Mouse (Mus musculus): ENCODE data around the gene Trim14.

GRCm38 (mm10) chr4:46566931-46567671, 31.2 kb upstream of the Trim14 start:
- TF ChIP-seq CTCF (IDR thresholded peaks at IDR 0.05; ENCODE audit: insufficient read depth, low read length) (no peak), POLR2A (IDR thresholded peaks at IDR 0.05; ENCODE audit: borderline replicate concordance, extremely low read depth, low read depth, low read length) (no peak)

All from lung, adult 2 months (tissue).